Mouse (Mus musculus) liver (tissue): ENCODE results near the gene Maml3.
A peak's percentile ranks its signal among the peaks of the same experiment; 100 is the strongest.

Experiments used
- DNase-seq: peaks from one replicate; pipeline ENCODE4 v3.0.0-alpha.2; 2020; ENCODE audit warnings: mixed read lengths

The Maml3 gene

DNA sequence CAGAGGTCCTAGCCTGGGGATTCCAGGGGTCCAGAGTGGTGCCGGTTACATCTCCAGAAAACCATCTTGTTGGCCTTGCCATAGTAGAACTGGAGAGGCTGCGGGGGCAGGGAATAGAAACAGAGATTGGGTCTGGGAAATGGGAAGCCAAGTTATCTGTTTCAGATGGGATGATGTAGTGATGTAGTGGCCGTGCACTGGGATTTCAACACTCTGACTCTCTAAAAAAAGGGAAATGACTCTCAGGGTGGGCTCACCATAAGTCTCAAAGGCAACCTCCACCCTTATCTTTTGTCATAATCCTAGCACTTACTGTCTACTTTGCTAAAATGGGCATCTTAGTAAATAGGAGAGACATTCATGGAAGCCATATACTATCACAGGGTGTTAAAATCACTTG, 406.9 kb downstream of the Maml3 start:
- DNase-seq: no peak

DNA sequence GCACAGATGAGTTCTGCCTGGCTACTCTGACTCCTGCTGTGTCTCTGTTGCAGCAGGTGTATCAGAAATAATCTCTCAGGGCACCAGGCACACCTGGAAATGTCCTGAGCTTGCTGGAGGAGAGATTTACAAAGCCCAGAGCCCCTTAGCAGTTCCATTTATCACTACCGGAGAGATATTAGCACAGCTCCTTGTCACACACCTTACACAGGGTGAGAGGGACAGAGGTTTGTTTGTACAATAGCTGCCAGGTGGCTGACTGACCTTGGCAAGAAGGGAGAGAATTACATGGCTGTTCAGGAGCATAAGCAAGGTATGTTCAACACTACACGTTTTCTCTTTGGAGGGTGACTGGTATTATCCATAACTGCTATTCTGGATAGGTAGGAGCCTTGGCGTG, 409.2 kb downstream of the Maml3 start:
- DNase-seq: no peak

DNA sequence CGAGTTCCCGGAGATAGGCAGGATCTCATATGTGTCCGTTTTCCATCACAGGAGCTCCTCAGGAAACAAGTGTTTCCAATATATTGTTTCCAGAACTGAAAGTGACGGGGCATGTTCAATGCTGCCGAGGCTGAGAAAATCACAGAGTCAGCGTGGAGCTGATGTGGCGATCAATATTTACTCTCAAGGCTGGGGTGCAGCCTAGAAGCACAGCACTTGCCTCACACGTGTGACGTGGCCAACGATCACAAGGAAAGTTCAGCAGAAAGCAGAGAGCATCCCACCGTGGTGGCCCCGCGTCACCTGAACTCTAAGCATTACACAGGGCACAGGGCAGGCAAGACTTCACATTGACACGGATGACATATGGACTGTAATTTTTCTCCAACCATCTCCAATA, 410.3 kb downstream of the Maml3 start:
- DNase-seq: no peak

DNA sequence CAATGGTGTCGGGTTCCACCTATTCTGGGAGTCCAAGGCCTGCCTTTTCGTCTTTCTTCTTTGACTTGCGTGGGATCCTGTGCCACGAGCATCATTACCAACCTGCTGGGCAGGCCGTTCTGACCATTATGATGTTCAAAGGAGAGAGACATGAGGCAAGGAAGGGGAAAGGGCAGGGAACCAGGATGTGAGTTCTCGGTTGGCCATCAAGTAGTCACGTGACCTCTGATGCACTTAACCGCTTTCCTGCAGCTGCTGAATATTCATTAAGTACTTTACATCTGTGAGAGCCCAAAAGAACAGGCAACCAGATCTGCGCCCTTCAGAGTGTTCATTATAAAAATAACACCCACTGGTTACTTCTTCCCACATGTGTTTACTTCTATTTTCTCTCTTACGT, 411.7 kb downstream of the Maml3 start:
- DNase-seq: no peak

DNA sequence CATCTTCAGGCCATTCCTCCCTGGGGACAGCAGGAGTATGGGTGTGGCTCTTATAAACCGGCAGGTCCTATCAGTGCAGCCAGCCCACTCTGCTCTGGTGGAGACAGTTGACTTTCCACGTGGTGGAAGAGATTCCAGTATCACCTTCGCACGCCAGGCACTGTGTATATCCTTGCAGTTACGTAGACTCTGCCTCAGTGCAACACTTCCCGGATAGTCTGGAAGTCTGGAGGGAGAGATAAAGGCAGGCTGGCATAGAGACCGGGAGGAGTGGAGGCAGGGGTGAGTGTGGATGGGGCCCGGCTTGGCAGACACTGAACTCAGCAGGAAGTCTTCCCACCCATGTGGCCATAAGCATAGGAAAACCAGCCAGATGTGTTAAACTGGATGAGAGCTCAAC, 416.2 kb downstream of the Maml3 start:
- DNase-seq: peak; percentile 73

DNA sequence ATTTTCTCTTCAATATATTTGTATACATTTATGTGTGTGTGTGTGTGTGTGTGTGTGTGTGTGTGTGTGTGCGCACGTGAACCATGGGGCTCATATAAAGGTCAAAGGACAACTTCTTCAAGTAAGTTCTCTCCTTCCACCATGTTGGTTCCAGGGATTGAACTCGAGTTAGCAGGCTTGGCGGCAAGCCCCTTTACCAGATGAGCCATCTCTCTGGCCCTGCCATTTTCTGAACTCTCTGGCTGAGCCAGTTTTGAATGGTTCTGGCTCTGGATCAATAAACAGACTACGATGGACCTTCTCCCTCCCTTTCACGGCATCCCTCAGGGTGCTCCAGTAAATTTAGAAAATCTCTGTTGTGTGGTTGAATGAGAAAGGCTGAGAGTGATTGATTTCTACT, 418.1 kb downstream of the Maml3 start:
- DNase-seq: no peak

DNA sequence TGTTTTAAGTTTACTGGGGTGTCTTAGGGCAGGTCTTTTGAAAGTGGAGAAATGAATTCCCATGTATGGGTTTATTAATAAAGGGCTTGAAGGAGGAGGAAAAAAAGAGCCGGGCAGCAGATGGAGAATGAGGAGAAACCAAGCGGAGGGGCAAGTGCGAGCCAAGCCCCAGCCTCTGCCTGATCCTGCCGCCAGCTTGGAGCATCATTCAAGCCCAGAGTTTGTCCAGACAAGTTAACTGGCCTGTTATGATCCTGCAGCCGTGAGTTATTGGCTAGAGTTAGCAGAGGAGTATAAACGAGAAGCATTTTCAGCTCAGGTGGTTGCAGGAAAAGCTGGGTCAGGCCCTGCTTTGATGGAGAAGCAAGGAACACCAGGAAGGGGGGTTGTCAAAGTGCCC, 418.6 kb downstream of the Maml3 start:
- DNase-seq: no peak

DNA sequence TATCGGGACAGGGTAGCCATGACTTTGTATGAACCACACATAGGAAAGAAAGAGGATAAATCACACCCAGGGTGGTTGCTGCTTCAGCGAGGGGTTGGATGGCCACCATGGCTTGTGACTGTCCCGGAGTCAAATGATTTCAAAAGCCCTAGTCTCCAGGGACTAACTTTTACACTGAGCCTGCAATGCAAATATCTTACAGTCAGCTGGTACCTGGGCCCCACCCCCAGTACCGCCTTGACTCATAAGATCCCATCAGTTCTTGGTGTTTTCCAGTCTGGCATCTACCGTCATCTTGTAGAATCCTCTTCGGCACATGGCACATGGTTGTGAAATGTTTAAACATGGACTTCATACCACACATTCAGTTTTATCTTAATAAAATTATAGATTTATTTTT, 419.3 kb downstream of the Maml3 start:
- no peak for DNase-seq

DNA sequence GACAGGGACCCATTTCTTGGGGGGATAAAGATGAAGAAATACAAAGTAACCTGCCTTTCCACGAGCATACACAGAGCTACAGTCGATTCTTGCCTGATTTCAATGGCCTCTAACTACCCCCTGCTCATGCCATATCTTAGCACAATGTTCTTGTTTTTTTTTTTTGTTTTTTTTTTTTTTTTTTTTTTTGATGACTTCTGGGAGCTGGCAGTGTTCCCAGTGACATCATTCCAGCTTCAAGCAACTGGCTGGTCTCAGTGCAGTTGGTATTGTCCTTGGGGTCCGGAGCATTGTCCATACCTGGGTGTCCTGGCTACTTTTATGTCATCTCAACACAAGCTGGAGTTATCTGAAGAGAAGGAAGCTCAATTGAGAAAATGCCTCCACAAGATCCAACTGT, 429.9 kb downstream of the Maml3 start:
- DNase-seq: no peak

DNA sequence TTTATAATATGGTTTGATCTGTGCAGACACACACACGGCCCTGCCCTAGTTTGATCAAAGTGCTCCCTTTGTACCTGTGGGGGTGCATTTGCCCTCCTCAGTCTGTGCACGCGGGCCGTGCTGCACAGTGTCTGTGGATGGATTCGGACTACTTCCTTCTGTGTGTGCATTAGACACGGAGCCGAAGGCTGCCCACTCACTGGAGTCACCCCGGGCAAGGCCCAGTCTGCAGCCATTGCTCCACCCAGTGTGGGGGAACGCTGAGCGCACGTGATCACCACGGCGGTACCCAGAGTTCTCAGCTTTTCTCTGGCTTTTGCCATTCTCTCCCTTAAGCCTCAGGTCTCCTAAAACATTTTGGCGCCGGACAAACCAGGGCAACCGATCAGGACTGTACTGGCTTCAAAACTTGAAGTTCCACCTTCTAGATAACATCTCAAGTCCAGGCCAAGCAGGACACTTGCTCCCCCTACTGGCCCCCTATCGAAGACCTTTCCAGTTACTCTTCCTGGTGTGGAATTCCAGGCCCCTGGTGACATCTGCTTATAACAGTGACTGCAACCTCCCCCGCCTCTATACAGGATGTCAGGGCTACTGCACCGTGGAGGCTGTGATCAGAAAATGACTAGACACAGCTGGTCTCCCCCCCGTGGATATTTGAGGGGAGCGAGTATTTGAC, 431.3 kb downstream of the Maml3 start:
- peak; percentile 63 for DNase-seq

DNA sequence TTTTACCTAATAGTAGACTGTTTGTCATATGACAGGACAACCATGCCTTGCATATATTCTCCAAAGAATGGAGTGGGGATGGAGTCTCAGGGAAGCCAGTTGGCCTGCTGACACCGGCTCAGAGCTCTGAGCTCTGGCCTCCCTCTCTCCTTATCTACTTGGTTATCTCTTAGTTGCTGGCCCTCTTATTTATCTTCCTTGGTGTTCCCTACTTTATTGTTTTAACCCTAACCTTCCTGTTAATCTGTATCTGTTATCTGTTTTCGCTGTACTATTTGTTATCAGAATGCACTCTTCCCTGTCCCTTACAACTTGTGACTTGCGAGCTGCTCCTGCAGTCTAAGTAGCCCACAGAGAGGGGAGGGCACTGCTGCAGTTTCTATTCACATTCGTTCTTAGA, 432.2 kb downstream of the Maml3 start:
- no peak for DNase-seq

DNA sequence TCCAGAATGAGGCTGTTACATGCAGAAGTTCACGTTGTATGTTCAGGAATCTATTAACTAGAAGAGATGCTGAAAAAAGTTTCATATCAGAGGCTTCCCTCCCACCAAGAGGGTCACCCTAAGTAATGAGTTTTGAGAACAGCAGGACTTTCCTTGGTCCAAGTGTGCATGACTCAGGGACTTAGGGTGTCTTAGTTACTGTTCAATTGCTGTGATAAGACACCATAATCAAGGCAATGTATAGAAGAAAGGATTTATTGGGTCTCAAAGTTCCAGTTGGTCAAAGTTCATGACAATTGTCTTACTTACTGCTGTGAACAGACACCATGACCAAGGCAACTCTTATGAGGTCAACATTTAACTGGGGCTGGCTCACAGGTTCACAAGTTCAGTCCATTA, 433.8 kb downstream of the Maml3 start:
- no peak for DNase-seq

DNA sequence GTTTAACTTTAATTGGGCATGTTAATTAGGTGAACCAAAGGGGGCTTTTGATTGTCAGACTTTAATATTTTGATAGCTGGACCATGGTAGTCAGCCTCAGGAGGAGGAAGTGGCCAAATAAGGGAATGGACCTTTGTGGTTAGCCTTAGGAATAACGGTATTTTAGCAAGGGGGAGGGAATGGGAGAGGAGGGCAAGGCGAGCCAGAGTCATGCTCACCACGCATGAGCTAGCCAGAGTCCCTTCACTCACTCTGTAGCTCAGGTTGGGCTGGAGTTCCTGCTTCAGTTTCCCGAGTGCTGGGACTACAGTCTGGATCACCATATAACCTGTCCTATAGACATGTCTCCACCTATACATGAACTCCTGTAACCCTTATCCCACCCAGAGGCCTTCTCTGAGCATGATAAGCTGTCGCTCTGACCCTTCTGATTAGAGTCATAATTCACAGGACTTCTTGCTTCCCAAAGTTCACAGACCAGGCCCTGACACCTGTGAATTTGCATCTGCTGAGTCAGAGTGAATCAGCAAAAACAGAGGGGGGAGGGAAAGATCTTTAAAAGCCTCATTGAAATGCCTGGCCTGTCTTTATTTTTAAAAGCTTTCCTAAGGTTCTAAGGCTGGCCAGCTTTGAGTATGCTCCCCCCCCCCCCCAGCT, 434.3 kb downstream of the Maml3 start:
- DNase-seq: peak; percentile 80

DNA sequence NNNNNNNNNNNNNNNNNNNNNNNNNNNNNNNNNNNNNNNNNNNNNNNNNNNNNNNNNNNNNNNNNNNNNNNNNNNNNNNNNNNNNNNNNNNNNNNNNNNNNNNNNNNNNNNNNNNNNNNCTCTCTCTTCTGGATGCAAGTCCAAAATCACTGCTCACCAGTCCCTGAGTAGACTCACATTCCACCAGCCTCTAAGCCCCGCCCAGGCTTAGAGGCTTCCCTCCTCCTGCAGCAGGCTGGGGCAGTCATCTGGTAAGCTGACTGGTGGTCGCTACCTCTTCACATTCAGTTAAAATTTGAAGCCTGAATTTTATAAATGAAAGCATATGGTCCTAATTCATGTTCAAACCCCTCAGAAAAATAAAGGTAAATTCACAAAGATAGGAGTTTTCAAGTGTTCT, 436.3 kb downstream of the Maml3 start:
- DNase-seq: no peak

DNA sequence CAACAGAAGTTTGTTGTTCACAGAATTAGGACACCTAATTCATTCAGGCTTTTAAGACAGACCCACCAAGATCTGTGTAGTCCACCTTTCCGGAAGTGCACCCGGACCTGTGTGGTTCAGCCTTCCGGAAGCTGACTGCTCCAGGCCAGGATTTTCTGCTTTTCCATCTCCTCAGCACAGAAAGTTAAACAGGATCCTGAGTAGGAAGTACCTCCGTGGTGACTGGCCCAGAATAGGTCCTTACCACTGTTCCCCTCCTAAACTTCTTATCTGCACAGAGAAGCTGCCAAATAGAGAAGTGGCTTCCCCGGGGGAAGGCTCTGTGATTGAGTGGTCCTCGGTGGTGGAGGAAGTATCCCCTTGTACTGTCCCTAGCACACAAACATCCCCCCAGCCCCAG, 442.3 kb downstream of the Maml3 start:
- DNase-seq: peak; percentile 30

DNA sequence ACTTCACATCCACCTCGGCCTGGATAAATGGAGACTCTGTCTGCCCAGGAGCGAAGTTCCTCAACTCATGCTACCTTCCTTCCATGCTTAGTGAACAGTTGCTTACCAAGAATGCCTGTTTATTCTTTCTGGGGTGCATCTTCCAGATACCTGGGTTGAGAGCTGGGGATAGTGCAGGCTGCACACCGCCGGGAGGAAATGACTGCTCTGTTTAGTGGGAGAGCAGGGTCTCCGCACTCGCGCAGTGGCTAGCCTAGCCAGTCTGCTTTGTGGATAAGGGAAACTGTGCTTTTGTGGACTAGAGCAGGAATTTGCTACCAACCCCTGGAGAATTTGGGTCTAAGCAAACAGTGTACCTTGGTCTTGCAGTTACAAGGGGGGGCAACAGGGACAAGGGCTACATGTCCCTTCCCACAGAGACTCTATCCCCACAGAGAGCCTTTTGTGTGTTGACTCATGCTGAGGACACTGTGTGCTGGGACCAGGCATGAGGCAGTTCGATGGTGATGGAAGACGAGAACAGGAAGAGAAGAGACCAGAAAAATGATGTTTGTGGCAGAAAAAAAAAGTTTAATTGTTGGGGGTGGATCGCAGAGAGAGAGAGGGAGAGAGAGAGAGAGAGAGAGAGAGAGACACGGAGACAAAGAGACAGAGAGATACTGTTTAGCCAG, 442.9 kb downstream of the Maml3 start:
- DNase-seq: no peak

DNA sequence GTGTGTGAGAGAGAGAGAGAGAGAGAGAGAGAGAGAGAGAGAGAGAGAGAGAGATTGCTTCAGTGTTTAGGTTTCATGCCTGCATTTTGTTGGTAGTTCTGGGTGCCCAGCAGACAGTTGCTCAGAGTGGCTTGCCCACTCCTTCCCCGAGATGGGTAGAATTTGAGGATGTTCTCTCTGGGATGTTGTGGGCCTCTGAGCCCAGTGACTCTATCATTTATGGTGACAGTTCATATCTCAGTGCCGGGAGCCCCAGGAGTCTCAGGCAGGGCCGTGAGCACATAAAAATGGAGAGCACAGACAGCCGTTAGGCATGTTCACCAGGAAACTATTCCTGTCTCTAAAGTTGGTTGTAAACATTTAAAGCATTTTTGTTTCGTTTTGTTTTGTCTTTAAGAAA, 443.5 kb downstream of the Maml3 start:
- DNase-seq: peak; percentile 30

DNA sequence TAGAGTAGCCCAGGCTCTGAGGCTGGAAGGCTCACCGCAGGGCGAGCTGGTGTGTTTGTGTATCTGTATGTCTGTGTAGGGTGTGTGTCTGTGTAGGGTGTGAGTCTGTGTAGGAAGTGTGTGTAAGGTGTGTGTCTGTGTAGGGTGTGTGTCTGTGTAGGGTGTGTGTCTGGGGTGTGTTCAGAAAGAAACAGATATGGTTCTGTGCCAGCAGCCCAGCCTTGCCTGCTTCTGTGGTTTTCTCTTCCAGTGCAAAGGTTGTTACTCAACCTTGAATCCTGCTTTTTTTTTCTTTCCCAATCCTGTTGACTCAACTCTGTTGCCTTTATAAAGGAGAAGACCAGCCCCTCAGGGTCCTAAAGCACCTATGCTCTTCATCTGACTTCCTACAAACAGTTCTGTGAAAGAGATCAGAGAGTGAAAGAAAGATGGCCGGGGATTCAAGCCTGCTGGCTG, 444.0 kb downstream of the Maml3 start:
- DNase-seq: peak; percentile 25

DNA sequence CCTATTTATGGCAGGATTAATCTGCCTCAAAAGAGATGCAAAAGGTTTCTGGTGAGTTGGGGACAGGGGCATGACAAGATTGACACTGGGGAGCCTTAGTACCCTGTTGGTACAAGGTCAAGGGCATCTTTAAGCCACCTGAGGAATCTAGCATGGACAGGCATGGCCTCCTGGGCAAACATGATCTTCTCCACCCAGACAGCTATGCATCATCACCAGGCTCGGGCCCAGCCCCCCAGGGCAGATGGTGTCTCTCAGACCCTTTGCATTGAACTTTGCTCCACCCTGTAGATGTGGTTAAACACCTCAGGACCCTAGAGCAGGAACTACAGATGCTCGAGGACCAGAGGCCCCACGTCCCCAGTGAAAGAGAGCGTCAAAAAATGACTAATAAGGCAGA, 444.8 kb downstream of the Maml3 start, which contains the start of gene Mgst2:
Mgst2 (plus strand) TSS at position 301 of the 400 bp plus-strand sequence.
- no peak for DNase-seq

DNA sequence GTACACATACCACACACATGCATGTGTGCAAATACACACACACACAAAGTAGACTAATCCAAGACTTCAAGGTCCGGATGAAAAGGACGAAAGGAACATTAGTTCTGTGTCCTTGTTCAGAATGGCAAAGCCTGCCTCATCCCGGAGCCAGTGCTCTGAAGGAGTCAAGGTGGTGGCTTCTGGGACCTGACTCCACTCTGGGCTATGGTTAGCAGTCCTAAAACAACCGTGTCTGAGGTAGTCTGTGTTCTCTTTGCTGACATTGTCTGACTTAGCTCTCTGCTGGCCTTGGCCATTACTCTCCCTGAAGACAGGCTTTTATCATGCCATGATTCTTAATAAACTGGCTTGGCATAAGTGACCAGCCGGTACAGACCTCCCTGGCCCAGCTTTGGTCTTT, 445.5 kb downstream of the Maml3 start:
- no peak for DNase-seq

DNA sequence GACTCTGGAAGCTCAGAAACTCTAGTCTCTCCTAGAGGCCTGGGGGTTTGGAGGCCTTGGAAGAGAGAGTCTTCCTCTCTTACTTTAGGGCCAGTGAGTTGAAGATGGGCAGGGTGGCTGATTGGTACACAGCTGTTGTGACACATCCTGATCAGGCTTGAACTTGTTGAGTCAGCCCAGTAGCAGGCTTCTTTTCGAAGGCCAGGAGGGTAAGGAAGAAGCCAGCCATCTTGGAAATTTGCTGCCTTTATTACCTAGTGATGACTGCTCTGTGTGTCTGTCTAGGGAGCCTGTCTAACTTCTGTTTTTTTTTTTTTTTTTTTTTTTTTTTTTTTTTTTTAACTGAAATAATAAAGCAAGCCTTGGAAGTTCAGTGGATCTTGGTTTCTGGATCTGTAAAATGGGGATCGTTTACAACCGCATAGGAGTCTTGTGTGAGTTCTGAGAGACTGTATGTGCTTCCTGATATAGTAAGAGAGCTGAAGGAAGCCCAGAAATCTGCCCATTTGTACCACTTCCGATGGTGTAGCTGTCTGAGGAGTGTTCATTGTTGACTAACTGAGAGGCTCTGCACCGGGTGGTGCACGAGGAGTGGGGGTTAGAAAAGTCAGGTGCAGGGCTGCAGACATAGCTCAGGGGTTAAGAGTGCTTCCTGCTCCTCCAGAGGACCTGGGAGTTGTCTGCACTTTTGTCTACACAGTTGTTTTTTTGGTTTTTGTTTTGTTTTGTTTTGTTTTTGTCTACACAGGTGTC, 450.4 kb downstream of the Maml3 start:
- no peak for DNase-seq

DNA sequence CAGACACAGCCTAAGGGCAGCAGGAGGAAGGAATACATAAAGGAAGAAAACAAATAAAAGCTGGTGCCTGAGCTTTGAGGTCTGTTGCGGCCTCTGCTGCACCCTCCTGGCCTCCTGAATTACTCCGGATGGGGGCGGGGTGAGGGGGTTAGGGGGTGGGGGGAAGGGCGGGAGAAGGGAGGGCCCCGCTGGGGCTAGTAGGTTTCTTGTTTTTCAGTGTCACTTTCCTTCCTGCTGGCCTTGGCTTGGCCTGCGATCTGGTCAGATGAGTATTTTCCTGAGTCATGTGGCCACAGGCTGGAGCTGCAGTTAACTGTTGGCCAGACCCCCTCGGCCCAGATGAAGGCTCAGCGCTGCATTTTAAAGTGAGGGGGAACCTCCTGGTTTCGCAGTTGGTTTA, 452.2 kb downstream of the Maml3 start:
- DNase-seq: peak; percentile 78

DNA sequence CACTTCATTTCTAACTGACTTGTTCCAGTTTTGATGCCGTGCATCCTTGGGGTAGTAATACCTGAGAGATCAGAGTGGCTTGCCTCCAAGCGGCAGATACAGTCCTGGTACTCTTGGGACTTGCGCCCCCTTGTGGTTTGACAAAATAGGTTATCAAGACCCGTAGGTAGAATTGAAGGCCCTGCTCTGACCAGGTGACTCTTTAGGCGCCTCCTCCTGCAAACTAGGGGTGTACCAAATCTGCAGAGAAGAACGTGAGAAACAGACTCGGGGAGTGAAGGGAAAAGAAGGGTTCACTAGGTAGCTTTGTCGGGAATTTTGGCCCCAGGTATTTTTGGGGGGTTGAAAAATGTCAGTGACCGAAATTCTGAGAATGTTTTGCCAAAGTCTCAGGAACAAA, 452.6 kb downstream of the Maml3 start:
- DNase-seq: peak; percentile 89

DNA sequence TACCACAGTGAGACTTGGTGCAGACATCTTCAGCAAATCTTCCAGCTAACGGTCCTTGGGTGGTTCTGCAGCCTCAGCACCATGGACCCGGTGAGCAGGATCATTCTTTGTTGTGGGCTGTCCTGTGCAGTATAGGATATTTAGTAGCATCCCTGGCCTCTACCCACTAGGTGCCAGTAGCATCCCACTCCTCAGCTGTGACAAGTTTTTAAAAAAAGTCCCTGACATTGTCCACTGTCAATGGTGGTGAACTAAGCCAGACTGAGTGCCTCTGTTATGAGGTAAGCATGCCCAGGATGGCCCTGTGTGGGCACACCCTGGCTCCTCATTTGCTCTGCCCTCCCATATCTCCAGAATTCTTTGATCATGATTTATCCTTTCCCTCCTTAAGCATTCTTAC, 453.7 kb downstream of the Maml3 start:
- DNase-seq: no peak
